Mouse (Mus musculus): Measurements from ENCODE around the gene Nol4l. TPM values are rescaled to one million over a fixed set of nuclear protein-coding genes. Genes with fewer than 3 reads are reported as not detected.

Nol4l gene
- polyA plus RNA-seq, 1 experiment, result 19.2 TPM

GRCm38 (mm10) chr2:153417841-153418240 is 111.9 kb downstream of the Nol4l start:
- TF ChIP-seq CTCF (IDR thresholded peaks at IDR 0.05; ENCODE audit: low read depth, low read length) (no peak), POLR2A (IDR thresholded peaks at IDR 0.05; ENCODE audit: borderline replicate concordance, low read depth, low read length) (no peak)
- peaks cover 20% of the 10 kb centered on the region for H3K4me1 ChIP-seq (ENCODE audit: control insufficient read depth, insufficient read depth, low read length)
- H3K4me3 ChIP-seq (ENCODE audit: insufficient read depth, low read length), result no peak overlapping the region

GRCm38 (mm10) chr2:153414607-153415006 is 115.2 kb downstream of the Nol4l start:
- TF ChIP-seq POLR2A (IDR thresholded peaks at IDR 0.05; ENCODE audit: borderline replicate concordance, low read depth, low read length) (no peak), CTCF (IDR thresholded peaks at IDR 0.05; ENCODE audit: low read depth, low read length) (no peak)
- H3K4me3 ChIP-seq (ENCODE audit: insufficient read depth, low read length), result no peak overlapping the region
- H3K4me1 ChIP-seq (ENCODE audit: control insufficient read depth, insufficient read depth, low read length), result peaks cover 29% of the 10 kb centered on the region
- H3K27ac ChIP-seq (ENCODE audit: insufficient read depth, low read depth, low read length), result no peak overlapping the region

More at GRCm38 (mm10) chr2:153417841-153418240, 111.9 kb downstream of the Nol4l start:
- H3K27ac ChIP-seq (ENCODE audit: insufficient read depth, low read depth, low read length), result no peak overlapping the region

- Histone ChIP-seq H3K27ac (ENCODE audit: insufficient read depth, low read depth, low read length) (no peak overlapping the region), H3K4me3 (ENCODE audit: insufficient read depth, low read length) (no peak overlapping the region), H3K4me1 (ENCODE audit: control insufficient read depth, insufficient read depth, low read length) (peaks cover 29% of the 10 kb centered on the region)
- TF ChIP-seq POLR2A (IDR thresholded peaks at IDR 0.05; ENCODE audit: borderline replicate concordance, low read depth, low read length), result no peak
Observed at GRCm38 (mm10) chr2:153412563-153412962, 117.2 kb downstream of the Nol4l start.

- Histone ChIP-seq H3K4me3 (ENCODE audit: insufficient read depth, low read length) (no peak overlapping the region), H3K4me1 (ENCODE audit: control insufficient read depth, insufficient read depth, low read length) (peaks cover 29% of the 10 kb centered on the region), H3K27ac (ENCODE audit: insufficient read depth, low read depth, low read length) (no peak overlapping the region)
- TF ChIP-seq POLR2A (IDR thresholded peaks at IDR 0.05; ENCODE audit: borderline replicate concordance, low read depth, low read length) (no peak), CTCF (IDR thresholded peaks at IDR 0.05; ENCODE audit: low read depth, low read length) (no peak)
Observed at GRCm38 (mm10) chr2:153411557-153411956, 118.2 kb downstream of the Nol4l start.

- H3K27ac ChIP-seq (ENCODE audit: insufficient read depth, low read depth, low read length), result no peak overlapping the region
- no peak for TF ChIP-seq CTCF (IDR thresholded peaks at IDR 0.05; ENCODE audit: low read depth, low read length)
- TF ChIP-seq POLR2A (IDR thresholded peaks at IDR 0.05; ENCODE audit: borderline replicate concordance, low read depth, low read length), result no peak
- H3K4me1 ChIP-seq (ENCODE audit: control insufficient read depth, insufficient read depth, low read length), result peaks cover 12% of the 10 kb centered on the region; the same call in 1 of the 2 replicates
- no peak overlapping the region for H3K4me3 ChIP-seq (ENCODE audit: insufficient read depth, low read length)
Observed at GRCm38 (mm10) chr2:153408971-153409370, 120.8 kb downstream of the Nol4l start.

- no peak overlapping the region for H3K4me3 ChIP-seq (ENCODE audit: insufficient read depth, low read length)
- H3K4me1 ChIP-seq (ENCODE audit: control insufficient read depth, insufficient read depth, low read length), result peaks cover 10% of the 10 kb centered on the region; the same call in 1 of the 2 replicates
- H3K27ac ChIP-seq (ENCODE audit: insufficient read depth, low read depth, low read length), result no peak overlapping the region
- no peak for TF ChIP-seq POLR2A (IDR thresholded peaks at IDR 0.05; ENCODE audit: borderline replicate concordance, low read depth, low read length)
- TF ChIP-seq CTCF (IDR thresholded peaks at IDR 0.05; ENCODE audit: low read depth, low read length), result no peak
Observed at GRCm38 (mm10) chr2:153406882-153407281, 122.9 kb downstream of the Nol4l start.

GRCm38 (mm10) chr2:153404882-153405281 is 124.9 kb downstream of the Nol4l start:
- H3K27ac ChIP-seq (ENCODE audit: insufficient read depth, low read depth, low read length), result no peak overlapping the region
- no peak for TF ChIP-seq CTCF (IDR thresholded peaks at IDR 0.05; ENCODE audit: low read depth, low read length)
- TF ChIP-seq POLR2A (IDR thresholded peaks at IDR 0.05; ENCODE audit: borderline replicate concordance, low read depth, low read length), result no peak
- H3K4me3 ChIP-seq (ENCODE audit: insufficient read depth, low read length), result no peak overlapping the region
- 0 out of 2 replicates have a peak, but pooled peaks cover under 1% of the 10 kb centered on the region for H3K4me1 ChIP-seq (ENCODE audit: control insufficient read depth, insufficient read depth, low read length)

- H3K4me3 ChIP-seq (ENCODE audit: insufficient read depth, low read length), result no peak overlapping the region
- H3K27ac ChIP-seq (ENCODE audit: insufficient read depth, low read depth, low read length), result no peak overlapping the region
- TF ChIP-seq CTCF (IDR thresholded peaks at IDR 0.05; ENCODE audit: low read depth, low read length), result no peak
- no peak for TF ChIP-seq POLR2A (IDR thresholded peaks at IDR 0.05; ENCODE audit: borderline replicate concordance, low read depth, low read length)
- no peaks in the 10 kb centered on the region for H3K4me1 ChIP-seq (ENCODE audit: control insufficient read depth, insufficient read depth, low read length)
Observed at GRCm38 (mm10) chr2:153404062-153404461, 125.7 kb downstream of the Nol4l start.

- no peak overlapping the region for H3K27ac ChIP-seq (ENCODE audit: insufficient read depth, low read depth, low read length)
- no peak overlapping the region for H3K4me3 ChIP-seq (ENCODE audit: insufficient read depth, low read length)
- H3K4me1 ChIP-seq (ENCODE audit: control insufficient read depth, insufficient read depth, low read length), result no peaks in the 10 kb centered on the region
- TF ChIP-seq CTCF (IDR thresholded peaks at IDR 0.05; ENCODE audit: low read depth, low read length), result no peak
Observed at GRCm38 (mm10) chr2:153399166-153399565, 130.6 kb downstream of the Nol4l start.

GRCm38 (mm10) chr2:153397790-153398515 is 131.8 kb downstream of the Nol4l start:
- H3K4me3 ChIP-seq (ENCODE audit: insufficient read depth, low read length), result no peak overlapping the region
- no peaks in the 10 kb centered on the region for H3K4me1 ChIP-seq (ENCODE audit: control insufficient read depth, insufficient read depth, low read length)
- TF ChIP-seq POLR2A (IDR thresholded peaks at IDR 0.05; ENCODE audit: borderline replicate concordance, low read depth, low read length), result no peak
- no peak for TF ChIP-seq CTCF (IDR thresholded peaks at IDR 0.05; ENCODE audit: low read depth, low read length)
- no peak overlapping the region for H3K27ac ChIP-seq (ENCODE audit: insufficient read depth, low read depth, low read length)
